Mouse (Mus musculus): ENCODE data around the gene Ankrd50.

GRCm38 (mm10) chr3:38473138-38473537 is 11.5 kb downstream of the Ankrd50 start:
- TF ChIP-seq POLR2A (IDR thresholded peaks at IDR 0.05; ENCODE audit: low read depth, low read length) = no peak
- no peak for TF ChIP-seq CTCF (IDR thresholded peaks at IDR 0.05; ENCODE audit: borderline replicate concordance, insufficient read depth, low read length)
